Mouse (Mus musculus) urinary bladder, adult 18-20 months (tissue): ENCODE measurements at regions not wholly inside any gene's neighbourhood (a gene's known extent, or its start where the extent isn't known, plus 50 kb on each side); places are given as distances from the start of the nearest gene placed in this dataset.

ENCODE experiments used
- DNase-seq, 2 experiments: peaks; one replicate each; pipeline ENCODE4 v3.0.0; 2022; ENCODE audit warnings: low spot score in 2 of 2, mixed read lengths in 2 of 2

DNA sequence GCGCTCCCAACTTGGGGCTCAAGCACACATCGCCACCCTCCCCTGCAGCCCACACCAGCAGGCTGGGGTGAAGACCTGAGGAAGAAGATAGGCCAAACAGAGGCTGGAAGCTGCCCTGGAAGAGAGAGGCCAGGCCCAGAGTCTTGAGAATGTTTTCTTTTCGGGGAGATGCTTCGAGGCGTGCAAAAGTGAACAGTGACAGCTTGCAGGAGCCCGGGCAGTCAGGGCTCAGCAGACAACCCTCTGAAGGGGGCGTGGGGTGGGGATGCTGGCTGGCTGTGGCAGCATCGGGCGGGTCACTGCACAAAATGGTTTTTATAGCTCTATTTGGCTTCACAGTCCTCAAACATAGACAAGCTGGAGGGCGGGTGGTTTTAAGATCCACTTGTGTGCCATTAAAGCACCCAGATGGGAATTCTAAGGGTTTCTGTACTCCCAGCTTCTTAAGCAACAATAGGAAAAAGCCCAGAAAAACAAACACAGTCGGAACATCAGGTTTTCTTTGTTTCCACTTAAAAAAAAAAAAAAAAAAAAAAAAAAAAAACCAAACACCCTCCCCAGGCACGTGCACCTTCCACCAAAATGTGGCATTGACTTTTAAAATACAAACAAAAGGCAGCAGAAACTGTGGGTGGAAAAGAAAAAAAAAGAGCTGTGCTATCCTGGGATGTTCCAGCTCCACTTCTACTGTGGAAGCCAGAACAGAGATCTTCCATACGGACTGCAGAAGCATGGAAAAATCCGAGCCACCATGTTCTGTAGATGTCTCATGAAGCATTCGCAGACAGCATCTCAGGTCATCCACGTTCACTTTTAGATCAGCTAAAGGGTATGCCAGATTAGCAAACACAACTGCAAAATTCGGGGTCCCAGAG, 123.5 kb downstream of the Ly86 start:
- peak in 1 of 2 experiments; percentile 20 for DNase-seq

DNA sequence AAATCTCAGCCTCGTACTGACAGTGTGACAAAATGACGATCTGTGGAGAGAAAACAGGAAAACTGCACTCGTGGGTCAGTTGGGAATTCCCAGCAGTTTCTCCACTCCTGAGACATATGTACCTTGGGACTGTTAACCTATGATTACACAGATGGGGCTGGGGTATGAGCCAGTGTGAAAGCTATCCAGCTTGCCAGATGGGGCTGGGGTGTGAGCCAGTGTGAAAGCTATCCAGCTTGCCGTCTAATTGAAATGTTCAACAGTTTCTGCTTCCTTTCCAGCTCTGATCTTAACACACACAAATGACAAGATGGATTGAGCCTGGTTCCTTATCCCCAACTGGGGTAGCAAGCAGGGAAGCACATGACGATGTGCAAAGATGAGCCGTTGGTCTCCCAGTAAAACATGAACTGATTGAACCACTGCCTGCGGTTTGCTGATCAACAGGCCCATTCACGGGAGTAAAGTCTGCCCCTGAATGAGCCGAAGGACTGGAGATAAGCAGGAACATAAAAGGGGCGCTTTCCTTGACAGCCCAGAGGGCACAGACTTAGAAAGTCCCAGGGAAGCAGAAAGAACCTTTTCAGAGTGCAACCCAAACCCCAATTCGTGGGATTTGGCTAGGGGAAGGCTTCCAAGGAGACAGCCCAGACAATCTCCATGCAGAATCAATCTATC, 125.4 kb downstream of the Ly86 start:
- no peak for DNase-seq

DNA sequence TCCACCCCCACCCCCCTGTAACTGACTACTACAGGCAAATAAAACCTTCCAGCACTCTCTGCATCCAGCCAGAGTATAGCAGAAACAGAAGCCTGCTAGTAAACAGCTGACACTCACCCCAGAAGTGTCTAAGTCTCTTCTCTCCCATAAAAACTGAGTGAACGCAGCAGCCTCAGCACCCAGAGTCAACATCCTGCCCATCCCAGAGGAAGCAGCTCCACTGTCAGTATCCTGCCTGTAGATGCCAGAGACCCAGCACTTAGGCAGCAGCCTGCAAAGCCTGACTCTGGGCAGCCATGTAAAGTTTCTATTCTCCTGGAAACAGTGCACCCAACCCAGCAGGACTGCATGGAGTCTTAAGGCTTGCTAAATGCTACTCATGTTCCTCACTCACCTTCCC, 128.4 kb downstream of the Ly86 start:
- DNase-seq: no peak

GRCm38 (mm10) chr13:37475804-37476203, 130.8 kb downstream of the Ly86 start:
- no peak for DNase-seq

GRCm38 (mm10) chr13:37476256-37477053, 131.4 kb downstream of the Ly86 start:
- no peak for DNase-seq

GRCm38 (mm10) chr13:37477342-37477741, 132.3 kb downstream of the Ly86 start:
- DNase-seq: no peak

DNA sequence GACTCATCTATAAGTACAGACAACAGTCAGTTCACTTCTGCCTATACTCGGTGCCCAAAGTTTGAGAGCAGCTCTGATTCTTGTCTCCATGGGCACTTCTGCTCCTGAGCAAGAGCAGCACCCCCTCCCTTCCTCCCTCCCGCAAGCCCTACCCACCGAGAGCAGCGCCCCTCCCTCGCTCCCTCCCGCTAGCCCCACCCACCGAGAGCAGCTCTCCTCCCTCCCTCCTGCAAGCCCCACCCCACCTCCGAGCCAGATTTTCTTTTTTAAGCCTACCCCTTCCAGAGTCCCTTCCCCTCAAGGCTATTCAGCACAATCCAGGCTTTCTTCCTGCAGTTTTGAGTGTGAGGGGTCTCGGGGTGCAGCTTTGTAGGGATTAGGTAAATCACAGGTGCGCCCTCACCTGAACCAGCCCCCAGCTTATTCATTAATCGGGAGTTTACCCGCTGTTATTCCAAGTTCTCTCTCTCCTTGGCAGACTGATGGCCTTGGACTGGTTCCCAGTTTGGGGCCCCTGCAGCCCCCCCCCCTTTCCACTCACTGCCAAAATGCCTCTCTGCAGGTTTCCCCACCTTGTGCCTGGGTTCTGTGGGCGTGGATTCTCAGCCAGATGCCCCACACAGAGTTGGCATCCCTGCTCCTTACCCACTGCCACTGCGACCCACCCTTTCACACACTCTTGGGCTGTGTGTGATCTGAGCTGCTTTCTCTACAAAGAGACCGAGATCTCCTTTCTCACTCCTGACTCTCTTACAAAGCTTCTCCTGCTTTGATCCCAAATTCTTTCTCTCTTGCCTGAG, 132.9 kb downstream of the Ly86 start:
- DNase-seq: no peak

GRCm38 (mm10) chr13:37479182-37479691, 134.2 kb downstream of the Ly86 start:
- DNase-seq: no peak

- DNase-seq: no peak
Measured at GRCm38 (mm10) chr13:37481514-37481913, 136.5 kb downstream of the Ly86 start.

GRCm38 (mm10) chr13:37482038-37482437, 137.0 kb downstream of the Ly86 start:
- DNase-seq: no peak

GRCm38 (mm10) chr13:37482589-37482988, 137.6 kb downstream of the Ly86 start:
- DNase-seq: peak; percentile 38 to 49

GRCm38 (mm10) chr13:37483010-37483855, 138.2 kb downstream of the Ly86 start:
- no peak for DNase-seq

GRCm38 (mm10) chr13:37484631-37485030, 139.6 kb downstream of the Ly86 start:
- DNase-seq: no peak

GRCm38 (mm10) chr13:37492115-37493001, 147.3 kb downstream of the Ly86 start:
- DNase-seq: no peak

DNA sequence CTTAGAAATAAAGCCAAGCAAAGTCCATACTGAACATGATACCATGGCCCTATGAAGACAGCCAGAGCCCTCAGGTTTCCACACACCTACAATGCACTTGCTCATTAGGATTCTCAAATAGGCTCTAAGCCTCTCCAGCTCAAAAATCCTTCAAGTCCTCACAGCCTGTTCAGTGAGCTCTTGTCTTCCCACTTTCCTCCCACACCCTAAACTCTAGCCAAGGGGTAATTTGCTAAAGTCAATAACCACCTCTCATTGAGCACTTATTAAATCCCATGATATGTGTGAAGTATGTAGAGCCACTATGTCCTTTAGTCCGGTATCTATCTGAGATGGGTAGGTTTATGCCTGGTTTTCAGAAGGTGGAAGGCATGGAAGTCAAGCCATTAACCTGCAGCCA, 148.3 kb downstream of the Ly86 start:
- no peak for DNase-seq

- DNase-seq: no peak
Measured at GRCm38 (mm10) chr13:37495272-37495932, 150.4 kb downstream of the Ly86 start.

DNA sequence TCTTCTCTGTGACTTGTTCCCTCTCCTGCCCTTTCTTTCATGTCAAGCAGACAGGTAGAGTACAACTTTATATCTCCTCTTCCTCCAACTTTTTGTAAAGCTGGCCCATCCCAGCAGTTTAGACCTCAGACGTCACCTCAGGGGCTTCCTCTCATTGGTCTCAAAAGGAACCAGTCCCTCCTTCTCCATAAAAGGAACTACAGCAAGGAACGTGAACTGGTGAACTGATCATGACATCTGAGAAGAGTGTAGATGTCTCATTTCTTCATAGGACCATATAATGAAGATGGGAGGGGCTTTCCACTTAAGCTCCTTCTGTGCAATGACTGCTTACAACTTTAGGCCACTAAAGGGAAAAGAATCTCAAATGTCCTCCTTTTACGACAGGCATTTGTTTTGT, 153.0 kb downstream of the Ly86 start:
- no peak for DNase-seq

DNA sequence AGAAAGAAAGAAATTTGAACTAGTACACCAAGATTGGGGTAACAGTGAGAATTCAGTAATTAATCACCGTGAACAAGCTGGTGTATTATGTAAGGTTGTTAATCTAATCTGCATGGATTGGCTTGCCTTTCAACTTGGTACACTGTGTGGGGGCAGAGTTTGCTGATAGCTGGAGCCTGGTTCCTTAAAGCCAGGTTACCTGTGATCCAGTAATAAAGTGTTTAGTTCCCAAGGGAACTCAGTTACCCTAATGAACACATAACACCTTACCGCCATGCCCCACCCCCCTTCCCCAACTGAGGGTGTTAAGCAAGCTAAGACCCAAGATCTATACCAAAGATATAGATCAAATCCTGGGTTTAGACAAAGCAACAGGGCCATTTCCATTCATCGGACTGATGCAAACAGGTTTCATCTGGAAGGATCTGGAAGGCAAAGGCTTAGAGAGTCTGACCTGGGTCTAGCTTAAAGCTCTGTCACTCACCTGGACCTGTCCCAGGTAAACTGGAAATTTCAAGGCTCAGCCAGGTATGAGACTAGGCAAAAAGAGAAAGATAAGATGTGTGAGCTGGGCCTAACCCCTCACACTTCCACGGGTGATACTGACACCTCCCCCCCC, 155.8 kb downstream of the Ly86 start:
- DNase-seq: no peak
